Mouse (Mus musculus): ENCODE results near the gene Prss53.

The Prss53 gene

GRCm38 (mm10) chr7:127890798-127891197 is at the start of gene Prss53:
Gene Prss53, minus strand, starts transcription at chr7:127890970.
- no peak for DNase-seq (ENCODE audit: low read depth, low spot score)

- DNase-seq (ENCODE audit: low read depth, low spot score), result no peak
Observed at GRCm38 (mm10) chr7:127936216-127936884, 45.6 kb upstream of the Prss53 start.

GRCm38 (mm10) chr7:127935748-127936159 is 45.0 kb upstream of the Prss53 start:
- no peak for DNase-seq (ENCODE audit: low read depth, low spot score)

GRCm38 (mm10) chr7:127935028-127935722 is 44.4 kb upstream of the Prss53 start:
- DNase-seq (ENCODE audit: low read depth, low spot score), result peak; percentile 93

GRCm38 (mm10) chr7:127934075-127934474 is 43.3 kb upstream of the Prss53 start:
- no peak for DNase-seq (ENCODE audit: low read depth, low spot score)

- DNase-seq (ENCODE audit: low read depth, low spot score), result no peak
Observed at GRCm38 (mm10) chr7:127932273-127933031, 41.7 kb upstream of the Prss53 start.

- no peak for DNase-seq (ENCODE audit: low read depth, low spot score)
Observed at GRCm38 (mm10) chr7:127931351-127932135, 40.8 kb upstream of the Prss53 start.

GRCm38 (mm10) chr7:127930636-127931035 is 39.9 kb upstream of the Prss53 start:
- no peak for DNase-seq (ENCODE audit: low read depth, low spot score)

GRCm38 (mm10) chr7:127929923-127930322 is 39.2 kb upstream of the Prss53 start, which contains the start of gene Prss8:
Gene Prss8, minus strand, starts transcription at chr7:127930104.
- DNase-seq (ENCODE audit: low read depth, low spot score), result no peak

- DNase-seq (ENCODE audit: low read depth, low spot score), result no peak
Observed at GRCm38 (mm10) chr7:127928596-127928995, 37.8 kb upstream of the Prss53 start.

- DNase-seq (ENCODE audit: low read depth, low spot score), result no peak
Observed at GRCm38 (mm10) chr7:127927726-127928125, 37.0 kb upstream of the Prss53 start.

GRCm38 (mm10) chr7:127926846-127927245 is 36.1 kb upstream of the Prss53 start:
- DNase-seq (ENCODE audit: low read depth, low spot score), result no peak

- no peak for DNase-seq (ENCODE audit: low read depth, low spot score)
Observed at GRCm38 (mm10) chr7:127926066-127926465, 35.3 kb upstream of the Prss53 start.

GRCm38 (mm10) chr7:127925252-127925651 is 34.5 kb upstream of the Prss53 start:
- no peak for DNase-seq (ENCODE audit: low read depth, low spot score)

GRCm38 (mm10) chr7:127923714-127924113 is 32.9 kb upstream of the Prss53 start:
- DNase-seq (ENCODE audit: low read depth, low spot score), result no peak

- no peak for DNase-seq (ENCODE audit: low read depth, low spot score)
Observed at GRCm38 (mm10) chr7:127922451-127923275, 31.9 kb upstream of the Prss53 start.

GRCm38 (mm10) chr7:127921516-127921915 is 30.7 kb upstream of the Prss53 start:
- no peak for DNase-seq (ENCODE audit: low read depth, low spot score)

- no peak for DNase-seq (ENCODE audit: low read depth, low spot score)
Observed at GRCm38 (mm10) chr7:127919290-127919689, 28.5 kb upstream of the Prss53 start.

GRCm38 (mm10) chr7:127918203-127918602 is 27.4 kb upstream of the Prss53 start:
- DNase-seq (ENCODE audit: low read depth, low spot score), result no peak

GRCm38 (mm10) chr7:127915293-127915692 is 24.5 kb upstream of the Prss53 start:
- DNase-seq (ENCODE audit: low read depth, low spot score), result no peak

- DNase-seq (ENCODE audit: low read depth, low spot score), result no peak
Observed at GRCm38 (mm10) chr7:127912938-127913337, 22.2 kb upstream of the Prss53 start.
